Mouse (Mus musculus) MEL (cell line): ENCODE data around the gene Chrm4. TPM values are rescaled to one million over a fixed set of nuclear protein-coding genes. Genes with fewer than 3 reads are reported as not detected.
A peak's percentile ranks its signal among the peaks of the same experiment; 100 is the strongest.

Source experiments
- DNase-seq: peaks from one replicate; pipeline ENCODE4 v3.0.0; 2011; ENCODE audit warnings: low read depth, low spot score
- H3K27ac ChIP-seq: 2 replicates; pipeline ENCODE4 v1.5.1; 2012; ENCODE audit warnings: low read depth, mild to moderate bottlenecking, control low read depth, low read length, moderate library complexity; ENCODE audit not compliant: control insufficient read depth
- H3K27me3 ChIP-seq, 2 experiments: fragments of 150-350 bp in 1 of 2; sonication (generic) in 1 of 2; 2 replicates each; pipeline ENCODE4 v1.6.1; 2012; ENCODE audit warnings: low read length in 2 of 2, mild to moderate bottlenecking in 2 of 2, improper control_type of control experiment in 1 of 2, moderate library complexity in 1 of 2; ENCODE audit not compliant: insufficient read depth in 2 of 2, control insufficient read depth in 1 of 2
- H3K36me3 ChIP-seq, 2 experiments: 2 replicates each; pipeline ENCODE4 v1.6.1; 2012 to 2014; ENCODE audit warnings: low read length in 2 of 2, improper control_type of control experiment in 1 of 2, inconsistent platforms in 1 of 2, mild to moderate bottlenecking in 1 of 2; ENCODE audit not compliant: insufficient read depth in 2 of 2, control insufficient read depth in 1 of 2
- H3K4me1 ChIP-seq, 2 experiments: fragments of 150-350 bp in 1 of 2; sonication (generic) in 1 of 2; 2 replicates each; pipeline ENCODE4 v1.6.1; 2012; ENCODE audit warnings: low read length in 2 of 2, improper control_type of control experiment in 1 of 2, mild to moderate bottlenecking in 1 of 2; ENCODE audit not compliant: insufficient read depth in 2 of 2, control insufficient read depth in 1 of 2
- H3K4me3 ChIP-seq, 2 experiments: fragments of 150-350 bp in 1 of 2; sonication (generic) in 1 of 2; 2 replicates each; pipeline ENCODE4 v1.5.1; 2012; ENCODE audit warnings: low read depth in 2 of 2, low read length in 2 of 2, mild to moderate bottlenecking in 2 of 2, moderate library complexity in 2 of 2, control low read depth in 1 of 2, improper control_type of control experiment in 1 of 2; ENCODE audit not compliant: control insufficient read depth in 1 of 2, insufficient read depth in 1 of 2
- H3K79me2 ChIP-seq: 2 replicates; pipeline ENCODE4 v1.6.1; 2012; ENCODE audit warnings: mild to moderate bottlenecking, low read length, moderate library complexity; ENCODE audit not compliant: control insufficient read depth, poor library complexity, insufficient read depth
- H3K9ac ChIP-seq: 2 replicates; pipeline ENCODE4 v1.6.1; 2012; ENCODE audit warnings: low read depth, mild to moderate bottlenecking, control low read depth, low read length, moderate library complexity; ENCODE audit not compliant: control insufficient read depth, poor library complexity, severe bottlenecking
- H3K9me3 ChIP-seq: fragments of 150-350 bp; sonication (generic); replicated peaks from 2 replicates; pipeline ENCODE4 v1.6.1; 2012; ENCODE audit warnings: mild to moderate bottlenecking, low read length, improper control_type of control experiment, moderate library complexity; ENCODE audit not compliant: insufficient read depth
- CHD1 ChIP-seq: IDR thresholded peaks from 2 replicates; pipeline ENCODE4 v1.6.1; 2012; ENCODE audit warnings: low read depth, mild to moderate bottlenecking, inconsistent platforms, low read length, improper control_type of control experiment
- CTCF ChIP-seq, 3 experiments: IDR thresholded peaks in 2 of 3; conservative IDR thresholded peaks in 1 of 3; 2 replicates each; pipeline ENCODE4 v1.5.1; 2011 to 2012; ENCODE audit warnings: low read length in 3 of 3, low read depth in 2 of 3, mild to moderate bottlenecking in 2 of 3, improper control_type of control experiment in 1 of 3, inconsistent platforms in 1 of 3, mixed read lengths in 1 of 3, moderate library complexity in 1 of 3; ENCODE audit not compliant: control insufficient read depth in 1 of 3, insufficient read depth in 1 of 3, poor library complexity in 1 of 3, severe bottlenecking in 1 of 3
- ETS1 ChIP-seq: IDR thresholded peaks from 2 replicates; pipeline ENCODE4 v1.6.1; 2012; ENCODE audit warnings: low read depth, mild to moderate bottlenecking, inconsistent platforms, low read length, improper control_type of control experiment, moderate library complexity
- GABPA ChIP-seq: IDR thresholded peaks from 2 replicates; pipeline ENCODE4 v1.6.1; 2012; ENCODE audit warnings: low read depth, mild to moderate bottlenecking, inconsistent platforms, low read length, improper control_type of control experiment, moderate library complexity
- GATA1 ChIP-seq: IDR thresholded peaks from 2 replicates; pipeline ENCODE4 v1.6.1; 2011; ENCODE audit warnings: low read depth, low read length, improper control_type of control experiment
- MAX ChIP-seq: IDR thresholded peaks from 2 replicates; pipeline ENCODE4 v1.6.1; 2011; ENCODE audit warnings: low read length, improper control_type of control experiment
- MAZ ChIP-seq: IDR thresholded peaks from 2 replicates; pipeline ENCODE4 v1.6.1; 2012; ENCODE audit warnings: low read depth, mild to moderate bottlenecking, inconsistent platforms, low read length, improper control_type of control experiment
- MYB ChIP-seq: IDR thresholded peaks from 2 replicates; pipeline ENCODE4 v1.6.1; 2011; ENCODE audit warnings: mild to moderate bottlenecking, low read depth, low read length, improper control_type of control experiment
- POLR2A ChIP-seq, 2 experiments: IDR thresholded peaks; 2 replicates each; pipeline ENCODE4 v1.6.1; 2011 to 2012; ENCODE audit warnings: low read length in 2 of 2, mild to moderate bottlenecking in 2 of 2, control low read depth in 1 of 2, improper control_type of control experiment in 1 of 2, low read depth in 1 of 2, moderate library complexity in 1 of 2; ENCODE audit not compliant: control insufficient read depth in 1 of 2, insufficient read depth in 1 of 2, poor library complexity in 1 of 2
- POLR2AphosphoS5 ChIP-seq: IDR thresholded peaks from 2 replicates; pipeline ENCODE4 v1.6.1; 2012; ENCODE audit warnings: low read depth, borderline replicate concordance, mild to moderate bottlenecking, inconsistent platforms, low read length, moderate library complexity, mixed read lengths
- RCOR1 ChIP-seq: IDR thresholded peaks from 2 replicates; pipeline ENCODE4 v1.6.1; 2012; ENCODE audit warnings: low read depth, mild to moderate bottlenecking, inconsistent platforms, low read length, improper control_type of control experiment
- SIN3A ChIP-seq: IDR thresholded peaks from 2 replicates; pipeline ENCODE4 v1.6.1; 2012; ENCODE audit warnings: low read length, improper control_type of control experiment, inconsistent platforms
- TAL1 ChIP-seq: IDR thresholded peaks from 2 replicates; pipeline ENCODE4 v1.6.1; 2012; ENCODE audit warnings: mild to moderate bottlenecking, inconsistent platforms, low read length, moderate library complexity, mixed read lengths
- TBP ChIP-seq: IDR thresholded peaks from 2 replicates; pipeline ENCODE4 v1.8.0; 2011; ENCODE audit warnings: low read depth, low read length, improper control_type of control experiment
- UBTF ChIP-seq: IDR thresholded peaks from 2 replicates; pipeline ENCODE4 v1.6.1; 2012; ENCODE audit warnings: low read depth, mild to moderate bottlenecking, inconsistent platforms, low read length, improper control_type of control experiment, moderate library complexity, borderline replicate concordance; ENCODE audit not compliant: insufficient read depth
- USF1 ChIP-seq: IDR thresholded peaks from 2 replicates; pipeline ENCODE4 v1.6.1; 2014; ENCODE audit warnings: low read depth, mild to moderate bottlenecking, inconsistent platforms, low read length, improper control_type of control experiment, moderate library complexity
- USF2 ChIP-seq, 2 experiments: IDR thresholded peaks; 2 replicates each; pipeline ENCODE4 v1.6.1; 2011 to 2012; ENCODE audit warnings: improper control_type of control experiment in 2 of 2, low read length in 2 of 2, borderline replicate concordance in 1 of 2, inconsistent platforms in 1 of 2, low read depth in 1 of 2, mild to moderate bottlenecking in 1 of 2; ENCODE audit not compliant: insufficient read depth in 1 of 2
- ZMIZ1 ChIP-seq: IDR thresholded peaks from 2 replicates; pipeline ENCODE4 v1.6.1; 2012; ENCODE audit warnings: low read depth, mild to moderate bottlenecking, inconsistent platforms, low read length, improper control_type of control experiment, moderate library complexity
- ZNF384 ChIP-seq: IDR thresholded peaks from 2 replicates; pipeline ENCODE4 v1.6.1; 2012; ENCODE audit warnings: low read depth, mild to moderate bottlenecking, inconsistent platforms, low read length, improper control_type of control experiment
- polyA plus RNA-seq, 2 experiments: library from polyadenylated mRNA; stranded (reverse) in 1 of 2; unstranded in 1 of 2; fragments of >175 nt in 1 of 2; fragments of >200 nt in 1 of 2; gene quantifications; 2 replicates each; pipeline versions ENCODE4 v1.2.1 to v1.2.4; 2012; ENCODE audit warnings: low replicate concordance in 2 of 2, low read depth in 1 of 2; ENCODE audit not compliant: insufficient read length in 2 of 2, insufficient read depth in 1 of 2, missing spikeins in 1 of 2
- total RNA-seq: library from RNA; depleted of rRNA; stranded (reverse); fragments of 300-350 nt; gene quantifications from 2 replicates; pipeline ENCODE4 v1.2.3, GENCODE M21; 2012; rRNA removed

Chrm4 gene
- 23.9 and 29.0 TPM in 2 replicates for total RNA-seq
- 10 to 100 TPM in 1 of 2 experiments, not detected in 1; 21.5 TPM for polyA plus RNA-seq

DNA sequence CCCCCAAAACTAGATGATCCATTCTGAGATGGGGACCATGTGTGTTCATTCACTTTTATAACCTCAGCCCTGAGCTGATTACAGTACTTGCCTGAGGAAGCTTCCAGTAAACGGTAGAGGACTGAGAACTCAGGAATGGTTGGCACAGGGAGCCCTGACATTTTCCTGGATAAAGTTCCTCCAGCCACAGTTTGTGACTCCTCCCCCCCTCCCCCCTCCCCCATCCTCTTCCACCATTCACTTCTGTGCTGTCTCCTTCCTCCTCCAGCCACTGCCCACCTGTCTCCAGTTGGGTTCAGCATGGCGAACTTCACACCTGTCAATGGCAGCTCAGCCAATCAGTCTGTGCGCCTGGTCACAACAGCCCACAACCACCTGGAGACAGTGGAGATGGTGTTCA, at the start of gene Chrm4:
Gene Chrm4 (plus strand): TSS at position 301 of the 400 bp plus-strand sequence.
- Histone ChIP-seq H3K27me3 (no peaks in the 10 kb centered on the region), H3K79me2 (peaks cover 34% of the 10 kb centered on the region), H3K4me1 (peaks cover 3 to 16% of the 10 kb centered on the region in 2 experiments), H3K9me3 (no peaks in the 10 kb centered on the region), H3K27ac (no peak within 1 kb of the TSS), H3K4me3 (no peak within 1 kb of the TSS), H3K9ac (no peak within 1 kb of the TSS), H3K36me3 (peaks cover 0 to 5% of the 10 kb centered on the region in 2 experiments; a peak in 2 of 4 replicates)
- TF ChIP-seq MAX (no peak), USF1 (no peak), GABPA (no peak), GATA1 (no peak), POLR2A (IDR thresholded peaks at IDR 0.05; ENCODE audit: control insufficient read depth in 1 of 2, insufficient read depth in 1 of 2, low read depth in 1 of 2, low read length in 2 of 2, poor library complexity in 1 of 2) (no peak), UBTF (no peak)
- DNase-seq = no peak

DNA sequence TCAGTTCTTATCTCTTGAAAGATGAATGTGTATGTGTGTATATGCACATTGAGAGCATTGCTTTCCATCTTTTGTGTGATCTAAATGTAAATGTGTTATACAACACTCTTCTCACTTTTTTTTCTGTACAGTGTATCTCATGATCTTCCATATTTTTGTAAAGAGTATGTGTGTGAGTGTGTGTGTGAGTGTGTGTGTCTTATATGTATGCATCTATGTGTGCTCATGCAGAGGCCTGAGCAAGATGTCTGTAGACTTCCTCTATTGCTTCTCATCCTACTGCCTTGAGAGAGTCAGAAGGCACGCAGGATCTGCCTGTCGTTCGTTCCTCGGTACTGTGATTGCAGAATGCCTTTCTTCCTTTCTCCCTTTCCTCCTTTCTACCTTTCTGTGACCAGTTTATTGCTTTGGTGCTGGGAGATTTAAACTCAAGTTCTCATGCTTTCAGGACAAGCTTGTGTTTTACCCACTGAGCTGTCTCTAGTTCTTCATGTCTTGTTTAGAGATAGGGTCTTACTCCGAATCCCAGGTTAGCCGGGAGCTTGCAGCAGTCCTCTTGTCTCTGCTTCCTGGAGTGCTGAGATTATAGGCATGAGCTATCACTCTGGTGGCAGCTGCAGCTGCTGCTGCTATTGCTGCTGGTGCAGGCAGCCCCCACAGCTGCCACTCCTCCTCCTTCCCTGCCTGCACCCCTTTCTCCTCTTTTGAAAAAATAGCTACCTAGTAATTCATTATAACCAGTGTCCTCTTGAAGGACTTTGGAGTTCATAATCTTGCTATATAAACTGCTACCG, 48.5 kb upstream of the Chrm4 start:
- H3K9ac ChIP-seq = no peak overlapping the region
- DNase-seq = peak; percentile 17
- peaks cover 4 to 15% of the 10 kb centered on the region in 2 experiments; a peak in 3 of 4 replicates for H3K36me3 ChIP-seq
- H3K79me2 ChIP-seq = no peaks in the 10 kb centered on the region
- H3K9me3 ChIP-seq = no peaks in the 10 kb centered on the region
- H3K27ac ChIP-seq = no peak overlapping the region
- no peak overlapping the region for H3K4me3 ChIP-seq
- H3K27me3 ChIP-seq = no peaks in the 10 kb centered on the region
- TF ChIP-seq USF2 (IDR thresholded peaks at IDR 0.05; ENCODE audit: borderline replicate concordance in 1 of 2, insufficient read depth in 1 of 2, low read depth in 1 of 2, low read length in 2 of 2) = no peak
- no peak for TF ChIP-seq POLR2AphosphoS5
- TF ChIP-seq ZMIZ1 = no peak
- TF ChIP-seq ETS1 = no peak
- TF ChIP-seq UBTF = no peak
- TF ChIP-seq SIN3A = no peak
- TF ChIP-seq CTCF (IDR thresholded peaks at IDR 0.05 in 2 of 3, conservative IDR thresholded peaks at IDR 0.05 in 1 of 3; ENCODE audit: control insufficient read depth in 1 of 3, insufficient read depth in 1 of 3, low read depth in 2 of 3, low read length in 3 of 3, poor library complexity in 1 of 3, severe bottlenecking in 1 of 3) = no peak
- H3K4me1 ChIP-seq = no peaks in the 10 kb centered on the region; a peak in 2 of 4 replicates

DNA sequence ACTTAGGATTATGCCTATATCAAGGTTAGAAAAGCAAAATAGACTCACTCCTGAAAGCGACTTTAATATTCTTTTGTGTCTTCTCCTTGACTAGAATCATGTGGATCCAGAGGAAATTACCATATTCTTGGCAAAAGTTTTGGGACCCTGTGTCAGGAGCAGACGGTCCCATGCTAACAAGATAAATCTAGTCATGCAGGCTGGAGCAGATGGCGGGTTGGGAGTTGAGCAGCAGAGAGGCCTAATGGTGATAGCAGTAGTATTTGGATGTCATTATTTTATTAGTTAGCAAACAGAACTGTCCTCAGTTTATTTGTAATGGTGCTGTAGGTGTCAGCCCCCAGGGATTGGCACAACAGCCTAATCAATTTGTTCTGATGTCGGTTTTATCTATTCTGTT, 43.1 kb upstream of the Chrm4 start:
- Histone ChIP-seq H3K27ac (no peak overlapping the region), H3K36me3 (peaks cover 0 to 5% of the 10 kb centered on the region in 2 experiments; a peak in 3 of 4 replicates), H3K27me3 (no peaks in the 10 kb centered on the region), H3K4me1 (no peaks in the 10 kb centered on the region; a peak in 1 of 4 replicates), H3K4me3 (no peak overlapping the region), H3K9me3 (no peaks in the 10 kb centered on the region), H3K9ac (no peak overlapping the region), H3K79me2 (no peaks in the 10 kb centered on the region)
- TF ChIP-seq MAZ = no peak
- TF ChIP-seq RCOR1 = no peak
- TF ChIP-seq POLR2AphosphoS5 = no peak
- TF ChIP-seq CHD1 = no peak
- no peak for TF ChIP-seq TAL1
- no peak for TF ChIP-seq TBP
- TF ChIP-seq ZNF384 = no peak
- no peak for TF ChIP-seq MYB
- DNase-seq = no peak
